Mouse (Mus musculus): ENCODE data around the gene Rabep1. TPM values are rescaled to one million over a fixed set of nuclear protein-coding genes. Genes with fewer than 3 reads are reported as not detected.

Rabep1 gene
- polyA plus RNA-seq, 1 experiment from 2014 or later = 42.7 TPM

GRCm38 (mm10) chr11:70935316-70935715, 90.7 kb downstream of the Rabep1 start:
- H3K27ac ChIP-seq (ENCODE audit: low read depth, low read length) = no peak overlapping the region
- no peaks in the 10 kb centered on the region; the same call in 1 of the 2 replicates for H3K36me3 ChIP-seq (ENCODE audit: control insufficient read depth, insufficient read depth, low read length)
- no peaks in the 10 kb centered on the region for H3K4me1 ChIP-seq (replicated peaks; ENCODE audit: control insufficient read depth, insufficient read depth, low read length)
- WGBS = 91% methylated on average over 7 of the region's 7 CpGs
- no peak overlapping the region for H3K4me2 ChIP-seq (ENCODE audit: low read depth, low read length, severe bottlenecking)
- no peak for ATAC-seq (replicated peaks; ENCODE audit: low FRiP score)
- no peak for DNase-seq (ENCODE audit: low spot score)
- H3K27me3 ChIP-seq (ENCODE audit: control insufficient read depth, insufficient read depth, low read length) = no peaks in the 10 kb centered on the region
- no peak overlapping the region for H3K4me3 ChIP-seq (ENCODE audit: low read depth, low read length)
- no peak overlapping the region for H3K9ac ChIP-seq (ENCODE audit: low read length)
- no peaks in the 10 kb centered on the region for H3K9me3 ChIP-seq (ENCODE audit: control insufficient read depth, low read length)

- WGBS = 80% methylated on average over 1 of the region's 1 CpGs
- Histone ChIP-seq H3K4me1 (replicated peaks; ENCODE audit: control insufficient read depth, insufficient read depth, low read length) (no peaks in the 10 kb centered on the region), H3K36me3 (ENCODE audit: control insufficient read depth, insufficient read depth, low read length) (peaks cover 15% of the 10 kb centered on the region), H3K27ac (ENCODE audit: low read depth, low read length) (no peak overlapping the region), H3K4me2 (ENCODE audit: low read depth, low read length, severe bottlenecking) (no peak overlapping the region), H3K27me3 (ENCODE audit: control insufficient read depth, insufficient read depth, low read length) (no peaks in the 10 kb centered on the region), H3K4me3 (ENCODE audit: low read depth, low read length) (no peak overlapping the region), H3K9ac (ENCODE audit: low read length) (no peak overlapping the region), H3K9me3 (ENCODE audit: control insufficient read depth, low read length) (no peaks in the 10 kb centered on the region)
- DNase-seq (ENCODE audit: low spot score) = no peak
- no peak for ATAC-seq (replicated peaks; ENCODE audit: low FRiP score)
Measured at GRCm38 (mm10) chr11:70942596-70942995, 98.0 kb downstream of the Rabep1 start.

- WGBS = 96% methylated on average over 7 of the region's 7 CpGs
- peaks cover 16% of the 10 kb centered on the region for H3K36me3 ChIP-seq (ENCODE audit: control insufficient read depth, insufficient read depth, low read length)
- ATAC-seq (replicated peaks; ENCODE audit: low FRiP score) = no peak
- no peak overlapping the region for H3K9ac ChIP-seq (ENCODE audit: low read length)
- no peaks in the 10 kb centered on the region for H3K9me3 ChIP-seq (ENCODE audit: control insufficient read depth, low read length)
- DNase-seq (ENCODE audit: low spot score) = no peak
- no peak overlapping the region for H3K27ac ChIP-seq (ENCODE audit: low read depth, low read length)
- no peaks in the 10 kb centered on the region for H3K27me3 ChIP-seq (ENCODE audit: control insufficient read depth, insufficient read depth, low read length)
- no peak overlapping the region for H3K4me2 ChIP-seq (ENCODE audit: low read depth, low read length, severe bottlenecking)
- H3K4me3 ChIP-seq (ENCODE audit: low read depth, low read length) = no peak overlapping the region
- no peaks in the 10 kb centered on the region for H3K4me1 ChIP-seq (replicated peaks; ENCODE audit: control insufficient read depth, insufficient read depth, low read length)
Measured at GRCm38 (mm10) chr11:70943651-70944050, 99.1 kb downstream of the Rabep1 start.

GRCm38 (mm10) chr11:70944935-70945817, 100.6 kb downstream of the Rabep1 start:
- Histone ChIP-seq H3K27ac (ENCODE audit: low read depth, low read length) (no peak overlapping the region), H3K27me3 (ENCODE audit: control insufficient read depth, insufficient read depth, low read length) (no peaks in the 10 kb centered on the region), H3K4me3 (ENCODE audit: low read depth, low read length) (no peak overlapping the region), H3K9me3 (ENCODE audit: control insufficient read depth, low read length) (no peaks in the 10 kb centered on the region), H3K4me1 (replicated peaks; ENCODE audit: control insufficient read depth, insufficient read depth, low read length) (no peaks in the 10 kb centered on the region), H3K9ac (ENCODE audit: low read length) (no peak overlapping the region), H3K4me2 (ENCODE audit: low read depth, low read length, severe bottlenecking) (no peak overlapping the region), H3K36me3 (ENCODE audit: control insufficient read depth, insufficient read depth, low read length) (peaks cover 16% of the 10 kb centered on the region)
- WGBS = 93% methylated on average over 4 of the region's 4 CpGs
- DNase-seq (ENCODE audit: low spot score) = no peak
- ATAC-seq (replicated peaks; ENCODE audit: low FRiP score) = no peak

GRCm38 (mm10) chr11:70954711-70955110, 110.1 kb downstream of the Rabep1 start:
- ATAC-seq (replicated peaks; ENCODE audit: low FRiP score) (no peak), DNase-seq (ENCODE audit: low spot score) (no peak)
- Histone ChIP-seq H3K27me3 (ENCODE audit: control insufficient read depth, insufficient read depth, low read length) (no peaks in the 10 kb centered on the region), H3K4me2 (ENCODE audit: low read depth, low read length, severe bottlenecking) (no peak overlapping the region), H3K4me3 (ENCODE audit: low read depth, low read length) (no peak overlapping the region), H3K9me3 (ENCODE audit: control insufficient read depth, low read length) (no peaks in the 10 kb centered on the region), H3K9ac (ENCODE audit: low read length) (no peak overlapping the region), H3K36me3 (ENCODE audit: control insufficient read depth, insufficient read depth, low read length) (peaks cover 9% of the 10 kb centered on the region; the same call in 1 of the 2 replicates), H3K4me1 (replicated peaks; ENCODE audit: control insufficient read depth, insufficient read depth, low read length) (no peaks in the 10 kb centered on the region), H3K27ac (ENCODE audit: low read depth, low read length) (no peak overlapping the region)
- WGBS = 94% methylated on average over 4 of the region's 4 CpGs

- Histone ChIP-seq H3K4me2 (ENCODE audit: low read depth, low read length, severe bottlenecking) (no peak overlapping the region), H3K4me3 (ENCODE audit: low read depth, low read length) (no peak overlapping the region), H3K4me1 (replicated peaks; ENCODE audit: control insufficient read depth, insufficient read depth, low read length) (no peaks in the 10 kb centered on the region), H3K27me3 (ENCODE audit: control insufficient read depth, insufficient read depth, low read length) (no peaks in the 10 kb centered on the region), H3K36me3 (ENCODE audit: control insufficient read depth, insufficient read depth, low read length) (peaks cover 18% of the 10 kb centered on the region), H3K9me3 (ENCODE audit: control insufficient read depth, low read length) (no peaks in the 10 kb centered on the region), H3K27ac (ENCODE audit: low read depth, low read length) (no peak overlapping the region), H3K9ac (ENCODE audit: low read length) (no peak overlapping the region)
- 93% methylated on average over 5 of the region's 5 CpGs for WGBS
- DNase-seq (ENCODE audit: low spot score) (no peak), ATAC-seq (replicated peaks; ENCODE audit: low FRiP score) (no peak)
Measured at GRCm38 (mm10) chr11:70960786-70961554, 116.4 kb downstream of the Rabep1 start.

GRCm38 (mm10) chr11:70964222-70964907, 119.8 kb downstream of the Rabep1 start:
- no peaks in the 10 kb centered on the region for H3K27me3 ChIP-seq (ENCODE audit: control insufficient read depth, insufficient read depth, low read length)
- H3K36me3 ChIP-seq (ENCODE audit: control insufficient read depth, insufficient read depth, low read length) = peaks cover 16% of the 10 kb centered on the region
- H3K4me3 ChIP-seq (ENCODE audit: low read depth, low read length) = no peak overlapping the region
- DNase-seq (ENCODE audit: low spot score) = no peak
- no peak overlapping the region for H3K4me2 ChIP-seq (ENCODE audit: low read depth, low read length, severe bottlenecking)
- H3K9ac ChIP-seq (ENCODE audit: low read length) = no peak overlapping the region
- no peaks in the 10 kb centered on the region for H3K9me3 ChIP-seq (ENCODE audit: control insufficient read depth, low read length)
- WGBS = 73% methylated on average over 4 of the region's 4 CpGs
- H3K4me1 ChIP-seq (replicated peaks; ENCODE audit: control insufficient read depth, insufficient read depth, low read length) = no peaks in the 10 kb centered on the region; the same call in 1 of the 2 replicates
- H3K27ac ChIP-seq (ENCODE audit: low read depth, low read length) = no peak overlapping the region
- no peak for ATAC-seq (replicated peaks; ENCODE audit: low FRiP score)

GRCm38 (mm10) chr11:70969271-70969794, 124.8 kb downstream of the Rabep1 start:
- peak overlapping the region; percentile 49 for H3K4me2 ChIP-seq (ENCODE audit: low read depth, low read length, severe bottlenecking)
- H3K27me3 ChIP-seq (ENCODE audit: control insufficient read depth, insufficient read depth, low read length) = no peaks in the 10 kb centered on the region
- H3K36me3 ChIP-seq (ENCODE audit: control insufficient read depth, insufficient read depth, low read length) = peaks cover 8% of the 10 kb centered on the region; the same call in 1 of the 2 replicates
- 1% methylated on average over 25 of the region's 25 CpGs for WGBS
- peak; percentile 10; the same call in 1 of the 2 replicates for ATAC-seq (replicated peaks; ENCODE audit: low FRiP score)
- no peaks in the 10 kb centered on the region; the same call in 1 of the 2 replicates for H3K4me1 ChIP-seq (replicated peaks; ENCODE audit: control insufficient read depth, insufficient read depth, low read length)
- no peak for DNase-seq (ENCODE audit: low spot score)
- peak overlapping the region; percentile 68 for H3K27ac ChIP-seq (ENCODE audit: low read depth, low read length)
- H3K9me3 ChIP-seq (ENCODE audit: control insufficient read depth, low read length) = no peaks in the 10 kb centered on the region; the same call in 1 of the 2 replicates
- peak overlapping the region; percentile 94 for H3K4me3 ChIP-seq (ENCODE audit: low read depth, low read length)
- peak overlapping the region; percentile 88 for H3K9ac ChIP-seq (ENCODE audit: low read length)

Data from forebrain, embryonic 11.5 days (tissue).